Mouse (Mus musculus) kidney, adult 10 weeks (tissue): ENCODE data around the gene Krt24. TPM values are rescaled to one million over a fixed set of nuclear protein-coding genes. Genes with fewer than 3 reads are reported as not detected.

Source experiments
- polyA plus RNA-seq: library from polyadenylated mRNA; stranded (reverse); fragments of 350-450 nt; fragmentation: Illumina TruSeq; extraction: RNeasy Lipid Tissue Mini Kit (QIAGEN cat#74804); gene quantifications from one replicate; pipeline ENCODE4 v1.2.3, GENCODE M21; 2014; ENCODE audit warnings: low read depth, low replicate concordance

Krt24 gene
- polyA plus RNA-seq, result not detected

DNA sequence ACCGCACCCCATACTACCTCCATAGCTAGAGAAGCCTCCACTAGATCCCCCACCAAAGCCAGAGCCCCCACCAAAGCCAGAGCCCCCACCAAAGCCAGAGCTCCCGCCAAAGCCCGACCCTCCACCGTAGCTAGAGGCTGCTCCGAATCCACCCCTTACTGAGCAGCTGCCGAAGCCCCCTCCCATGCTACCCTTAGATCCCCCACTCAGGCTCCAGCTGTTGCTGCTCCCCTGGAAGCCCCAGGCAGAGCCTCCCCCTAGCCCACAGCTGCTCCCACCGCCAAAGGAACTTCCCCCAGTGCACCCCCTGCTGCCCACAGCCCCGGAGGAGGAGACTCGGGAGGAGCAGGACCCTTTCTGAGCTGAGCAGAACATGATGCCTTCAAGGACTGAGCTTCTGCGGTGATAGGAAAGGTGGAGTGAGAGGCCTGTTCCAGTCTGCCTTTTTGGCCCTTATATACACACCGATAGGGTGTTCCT lies at the start of gene Krt24:
Gene Krt24, minus strand, starts transcription at position 430 of the 480 bp plus-strand sequence.

DNA sequence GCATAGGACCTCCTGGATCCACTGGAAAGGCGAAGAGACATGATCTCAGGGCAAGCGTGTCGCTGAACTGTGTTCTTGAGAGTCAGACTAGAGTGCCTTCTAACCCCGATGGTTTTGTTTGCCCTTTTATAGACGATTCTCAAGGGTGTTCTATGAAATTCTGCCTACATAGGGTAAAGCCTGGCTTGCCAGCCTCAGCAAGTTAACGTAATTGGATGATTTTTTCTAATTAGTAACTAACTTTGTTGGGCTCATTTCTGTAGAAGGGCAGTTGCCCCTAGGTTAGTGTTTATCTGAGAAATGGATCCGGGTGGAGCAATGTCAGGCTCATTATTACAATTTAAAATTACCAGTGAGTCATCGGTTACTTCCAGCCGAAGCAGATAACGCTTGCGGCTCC lies 37.8 kb upstream of the Krt24 start, which contains the start of gene Krt25:
Gene Krt25, minus strand, starts transcription at position 101 of the 400 bp plus-strand sequence.

DNA sequence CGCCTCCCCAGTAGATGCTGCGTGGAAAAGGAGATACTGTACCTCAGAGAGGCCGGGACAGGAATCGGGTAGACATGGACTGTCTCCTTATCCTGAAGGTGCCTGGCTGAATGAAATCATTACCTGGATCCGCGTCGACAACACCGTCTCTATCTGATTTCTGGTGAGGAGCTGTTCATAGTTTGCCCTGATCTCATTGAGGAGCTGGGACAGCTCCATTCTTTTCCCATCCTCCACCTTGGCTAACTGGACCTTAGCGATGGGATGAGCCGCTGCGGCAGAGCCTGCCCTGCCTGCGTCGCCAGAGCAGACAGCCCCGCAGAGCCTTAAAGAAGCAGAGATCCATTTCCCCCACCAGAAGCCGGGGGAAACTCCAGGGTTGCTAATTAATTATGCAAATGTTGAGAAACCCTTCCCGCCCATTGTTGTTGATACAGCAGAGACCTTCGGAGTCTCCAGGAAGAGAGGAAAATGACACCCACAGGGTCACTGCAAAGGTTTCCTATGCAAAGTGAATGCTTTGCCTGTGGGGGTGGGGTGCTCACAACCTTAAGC lies 41.2 kb downstream of the Krt24 start, which contains the start of gene Krt222:
Gene Krt222, minus strand, starts transcription at position 266 of the 555 bp plus-strand sequence.

DNA sequence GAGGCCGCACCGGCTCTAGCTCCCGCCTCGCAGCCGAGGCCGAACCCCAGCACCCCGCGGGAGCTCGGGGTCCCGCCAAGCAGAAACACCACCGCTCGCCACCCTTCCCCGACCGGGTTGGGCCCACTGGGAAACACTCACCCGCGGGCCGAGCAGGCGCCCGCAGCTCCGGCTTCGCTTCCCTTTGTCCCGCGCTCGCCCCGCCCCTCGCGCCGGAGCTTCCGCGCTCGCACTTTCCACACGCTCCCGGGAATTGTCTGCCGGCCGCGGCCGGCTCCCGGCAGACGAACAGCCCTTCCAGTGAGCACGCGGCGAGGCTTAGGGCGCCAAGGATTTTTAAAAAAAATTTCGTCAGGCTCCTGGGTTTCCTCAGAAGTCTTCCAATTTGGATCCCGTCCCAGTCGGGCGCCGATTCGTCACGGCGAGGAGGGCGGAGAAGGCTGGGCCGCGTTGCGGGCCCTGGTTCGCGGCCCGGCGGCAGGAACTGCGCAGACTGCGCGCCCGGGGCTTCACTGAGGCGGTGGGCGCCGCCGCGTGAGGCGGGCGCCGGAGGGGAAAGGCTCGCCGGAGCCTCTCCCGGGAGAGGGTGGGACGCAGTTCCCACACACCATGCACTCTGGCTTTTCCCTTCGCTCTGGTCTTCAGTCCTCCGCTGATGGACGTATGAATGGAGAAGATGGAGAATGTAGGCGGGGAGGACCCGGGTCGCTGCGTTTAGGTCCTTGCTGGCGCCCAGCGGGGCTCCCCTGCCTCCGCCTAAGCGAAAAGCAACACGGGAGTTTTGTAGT lies 54.6 kb downstream of the Krt24 start, which contains the start of gene Smarce1:
Gene Smarce1, minus strand, starts transcription at position 757 of the 788 bp plus-strand sequence.

Other genes starting within 250 kb of the Krt24 start
- 113 TPM for gene Igfbp4, start 244.0 kb downstream of the Krt24 start, polyA plus RNA-seq
- not detected for gene Tns4, start 196.0 kb downstream of the Krt24 start, polyA plus RNA-seq
- not detected for gene Ccr7, start 130.2 kb downstream of the Krt24 start, polyA plus RNA-seq
- 111 TPM for gene Smarce1, start 54.2 kb downstream of the Krt24 start, polyA plus RNA-seq
- gene Krt222, start 41.2 kb downstream of the Krt24 start, polyA plus RNA-seq, result 5.1 TPM
- gene Krt25, start 37.7 kb upstream of the Krt24 start, polyA plus RNA-seq, result not detected
- gene Krt26, start 52.7 kb upstream of the Krt24 start, polyA plus RNA-seq, result not detected
- not detected for gene Krt27, start 65.8 kb upstream of the Krt24 start, polyA plus RNA-seq
- gene Krt28, start 89.6 kb upstream of the Krt24 start, polyA plus RNA-seq, result not detected
- gene Krt10, start 104.1 kb upstream of the Krt24 start, polyA plus RNA-seq, result 20.3 TPM
- not detected for gene Krt12, start 137.0 kb upstream of the Krt24 start, polyA plus RNA-seq
- gene Krt20, start 152.9 kb upstream of the Krt24 start, polyA plus RNA-seq, result 0.53 TPM
- gene Krt23, start 207.9 kb upstream of the Krt24 start, polyA plus RNA-seq, result 2.7 TPM
- not detected for gene Krt39, start 236.1 kb upstream of the Krt24 start, polyA plus RNA-seq